Mouse (Mus musculus): ENCODE measurements around the gene Prx. TPM values are rescaled to one million over a fixed set of nuclear protein-coding genes. Genes with fewer than 3 reads are reported as not detected.

Prx gene
- polyA plus RNA-seq, 1 experiment from 2014 or later: 2.5 TPM

- H3K9me3 ChIP-seq (ENCODE audit: control insufficient read depth, low read length): 0 out of 2 replicates have a peak, but pooled peaks cover 4% of the 10 kb centered on the region
- DNase-seq (ENCODE audit: low spot score) (no peak), ATAC-seq (ENCODE audit: low read depth) (no peak)
- H3K4me1 ChIP-seq (ENCODE audit: control insufficient read depth, insufficient read depth, low read length): no peaks in the 10 kb centered on the region
- WGBS: 55% methylated on average over 5 of the region's 5 CpGs
- no peak within 1 kb of the TSS for H3K4me3 ChIP-seq (ENCODE audit: low read depth, low read length)
- H3K27ac ChIP-seq (replicated peaks; ENCODE audit: low read depth, low read length): no peak within 1 kb of the TSS
- H3K36me3 ChIP-seq (ENCODE audit: control insufficient read depth, insufficient read depth, low read length): peaks cover 6% of the 10 kb centered on the region; the same call in 1 of the 2 replicates
- no peaks in the 10 kb centered on the region for H3K27me3 ChIP-seq (replicated peaks; ENCODE audit: control insufficient read depth, insufficient read depth, low read length)
- H3K9ac ChIP-seq (ENCODE audit: low read depth, low read length): no peak within 1 kb of the TSS
- H3K4me2 ChIP-seq (ENCODE audit: low read depth, low read length): no peak within 1 kb of the TSS
These were observed 23.8 kb downstream of the Prx start, which contains the start of gene Hipk4 for GRCm38 (mm10) chr7:27522967-27523366. TSS of gene Hipk4 (plus strand) at chr7:27523267.

GRCm38 (mm10) chr7:27523805-27524204 is 24.7 kb downstream of the Prx start:
- no peaks in the 10 kb centered on the region for H3K4me1 ChIP-seq (ENCODE audit: control insufficient read depth, insufficient read depth, low read length)
- peaks cover 8% of the 10 kb centered on the region; the same call in 1 of the 2 replicates for H3K36me3 ChIP-seq (ENCODE audit: control insufficient read depth, insufficient read depth, low read length)
- H3K27me3 ChIP-seq (replicated peaks; ENCODE audit: control insufficient read depth, insufficient read depth, low read length): no peaks in the 10 kb centered on the region
- 0 out of 2 replicates have a peak, but pooled peaks cover 4% of the 10 kb centered on the region for H3K9me3 ChIP-seq (ENCODE audit: control insufficient read depth, low read length)
- no peak overlapping the region for H3K4me2 ChIP-seq (ENCODE audit: low read depth, low read length)
- 90% methylated on average over 13 of the region's 13 CpGs for WGBS
- no peak overlapping the region for H3K4me3 ChIP-seq (ENCODE audit: low read depth, low read length)
- no peak for DNase-seq (ENCODE audit: low spot score)
- H3K27ac ChIP-seq (replicated peaks; ENCODE audit: low read depth, low read length): no peak overlapping the region
- no peak overlapping the region for H3K9ac ChIP-seq (ENCODE audit: low read depth, low read length)
- ATAC-seq (ENCODE audit: low read depth): no peak

- Histone ChIP-seq H3K9ac (ENCODE audit: low read depth, low read length) (no peak overlapping the region), H3K36me3 (ENCODE audit: control insufficient read depth, insufficient read depth, low read length) (peaks cover 24% of the 10 kb centered on the region; the same call in 1 of the 2 replicates), H3K27ac (replicated peaks; ENCODE audit: low read depth, low read length) (no peak overlapping the region), H3K4me1 (ENCODE audit: control insufficient read depth, insufficient read depth, low read length) (no peaks in the 10 kb centered on the region), H3K27me3 (replicated peaks; ENCODE audit: control insufficient read depth, insufficient read depth, low read length) (no peaks in the 10 kb centered on the region), H3K4me2 (ENCODE audit: low read depth, low read length) (no peak overlapping the region), H3K4me3 (ENCODE audit: low read depth, low read length) (no peak overlapping the region), H3K9me3 (ENCODE audit: control insufficient read depth, low read length) (no peaks in the 10 kb centered on the region)
- DNase-seq (ENCODE audit: low spot score) (peak; percentile 88), ATAC-seq (ENCODE audit: low read depth) (peak; percentile 59; the same call in 1 of the 2 replicates)
- WGBS: 25% methylated on average over 10 of the region's 10 CpGs
These were observed 27.1 kb downstream of the Prx start for GRCm38 (mm10) chr7:27526039-27526827.

- H3K36me3 ChIP-seq (ENCODE audit: control insufficient read depth, insufficient read depth, low read length): peaks cover 47% of the 10 kb centered on the region
- ATAC-seq (ENCODE audit: low read depth): no peak
These were observed 29.9 kb downstream of the Prx start for GRCm38 (mm10) chr7:27529070-27529469.

DNA sequence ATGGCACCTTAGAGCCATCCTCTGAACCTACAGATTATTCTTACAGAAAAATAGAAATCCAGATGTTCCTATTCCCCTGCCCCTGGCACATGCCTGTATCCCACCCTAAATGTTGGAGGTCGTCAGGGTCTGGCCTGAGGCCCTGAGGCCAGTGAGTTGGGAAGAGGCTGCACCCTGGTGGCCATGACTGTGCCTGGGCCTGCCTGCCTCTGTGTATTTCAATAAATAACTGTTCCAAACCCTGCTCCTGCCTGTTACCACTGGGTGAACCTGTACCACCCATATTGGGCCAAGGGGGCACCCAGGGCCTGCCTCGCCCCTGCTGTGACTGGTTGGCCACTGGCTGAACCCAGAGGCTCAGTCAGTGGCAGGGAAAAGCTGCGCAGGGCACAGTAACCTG is 31.8 kb downstream of the Prx start:
- WGBS: 79% methylated on average over 3 of the region's 3 CpGs
- no peaks in the 10 kb centered on the region for H3K9me3 ChIP-seq (ENCODE audit: control insufficient read depth, low read length)
- ATAC-seq (ENCODE audit: low read depth) (no peak), DNase-seq (ENCODE audit: low spot score) (no peak)
- no peak overlapping the region for H3K4me3 ChIP-seq (ENCODE audit: low read depth, low read length)
- no peaks in the 10 kb centered on the region for H3K4me1 ChIP-seq (ENCODE audit: control insufficient read depth, insufficient read depth, low read length)
- H3K27me3 ChIP-seq (replicated peaks; ENCODE audit: control insufficient read depth, insufficient read depth, low read length): no peaks in the 10 kb centered on the region
- H3K27ac ChIP-seq (replicated peaks; ENCODE audit: low read depth, low read length): no peak overlapping the region
- no peak overlapping the region for H3K9ac ChIP-seq (ENCODE audit: low read depth, low read length)
- peaks cover 64% of the 10 kb centered on the region for H3K36me3 ChIP-seq (ENCODE audit: control insufficient read depth, insufficient read depth, low read length)
- H3K4me2 ChIP-seq (ENCODE audit: low read depth, low read length): no peak overlapping the region

More at GRCm38 (mm10) chr7:27529070-27529469, 29.9 kb downstream of the Prx start:
- no peak overlapping the region for H3K4me3 ChIP-seq (ENCODE audit: low read depth, low read length)
- no peak overlapping the region for H3K4me2 ChIP-seq (ENCODE audit: low read depth, low read length)
- H3K9ac ChIP-seq (ENCODE audit: low read depth, low read length): no peak overlapping the region
- DNase-seq (ENCODE audit: low spot score): peak; percentile 8
- no peaks in the 10 kb centered on the region for H3K9me3 ChIP-seq (ENCODE audit: control insufficient read depth, low read length)
- 71% methylated on average over 15 of the region's 21 CpGs for WGBS
- no peaks in the 10 kb centered on the region for H3K27me3 ChIP-seq (replicated peaks; ENCODE audit: control insufficient read depth, insufficient read depth, low read length)
- no peaks in the 10 kb centered on the region for H3K4me1 ChIP-seq (ENCODE audit: control insufficient read depth, insufficient read depth, low read length)
- H3K27ac ChIP-seq (replicated peaks; ENCODE audit: low read depth, low read length): no peak overlapping the region

DNA sequence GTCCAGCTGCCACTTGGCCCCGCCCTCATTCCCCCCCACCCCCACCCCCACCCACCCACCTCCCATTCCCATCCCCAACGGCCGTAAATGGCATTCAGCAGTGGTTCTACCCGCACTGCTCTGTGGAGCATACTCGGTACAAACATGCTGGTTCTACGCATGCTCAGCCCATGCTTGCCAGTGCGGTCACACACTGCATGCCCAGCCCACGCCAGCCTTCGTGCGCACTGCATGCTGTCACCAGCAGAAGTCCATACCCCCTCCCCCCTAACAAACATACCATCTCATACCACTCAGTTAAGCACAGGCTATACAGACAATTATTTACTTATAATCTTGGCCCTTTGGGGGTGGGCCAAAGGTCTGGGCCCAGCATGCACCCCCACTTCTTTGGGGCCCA is 32.6 kb downstream of the Prx start:
- DNase-seq (ENCODE audit: low spot score): no peak
- H3K9me3 ChIP-seq (ENCODE audit: control insufficient read depth, low read length): no peaks in the 10 kb centered on the region

DNA sequence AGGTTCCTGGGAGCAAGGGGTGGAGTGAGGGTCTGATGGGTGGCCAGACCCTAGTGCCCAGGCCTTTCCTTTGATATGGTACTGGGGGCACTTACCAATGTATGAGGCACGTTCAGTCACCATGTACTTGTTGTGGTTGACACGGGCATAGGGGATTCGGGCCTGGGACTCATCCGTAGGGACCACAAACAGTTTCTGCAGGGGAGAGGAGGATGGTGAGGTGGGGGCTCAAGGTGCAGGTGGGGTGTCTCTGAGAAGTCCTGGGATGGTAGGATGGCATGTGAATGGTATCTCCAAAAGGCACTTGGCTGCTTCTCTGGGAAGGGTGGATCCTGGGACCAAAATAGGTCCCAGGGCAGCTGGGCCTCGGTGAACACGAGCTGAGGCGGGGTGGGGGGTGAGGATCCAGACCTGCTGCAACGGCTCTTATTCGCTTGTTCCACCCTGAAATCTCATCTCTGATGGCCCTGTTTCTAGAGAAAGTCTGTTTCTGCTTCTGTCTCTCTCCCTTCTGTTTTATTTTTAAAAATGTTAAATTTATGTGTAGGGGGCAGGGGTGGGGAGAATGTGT is 33.4 kb downstream of the Prx start:
- ATAC-seq (ENCODE audit: low read depth) (no peak), DNase-seq (ENCODE audit: low spot score) (no peak)
- Histone ChIP-seq H3K36me3 (ENCODE audit: control insufficient read depth, insufficient read depth, low read length) (peaks cover 80% of the 10 kb centered on the region), H3K9ac (ENCODE audit: low read depth, low read length) (no peak overlapping the region), H3K27ac (replicated peaks; ENCODE audit: low read depth, low read length) (no peak overlapping the region), H3K27me3 (replicated peaks; ENCODE audit: control insufficient read depth, insufficient read depth, low read length) (no peaks in the 10 kb centered on the region), H3K4me3 (ENCODE audit: low read depth, low read length) (no peak overlapping the region), H3K4me1 (ENCODE audit: control insufficient read depth, insufficient read depth, low read length) (no peaks in the 10 kb centered on the region), H3K4me2 (ENCODE audit: low read depth, low read length) (no peak overlapping the region), H3K9me3 (ENCODE audit: control insufficient read depth, low read length) (no peaks in the 10 kb centered on the region)
- WGBS: 89% methylated on average over 9 of the region's 9 CpGs

More for the DNA sequence above, 32.6 kb downstream of the Prx start:
- Histone ChIP-seq H3K4me2 (ENCODE audit: low read depth, low read length) (no peak overlapping the region), H3K9ac (ENCODE audit: low read depth, low read length) (no peak overlapping the region), H3K27ac (replicated peaks; ENCODE audit: low read depth, low read length) (no peak overlapping the region), H3K4me3 (ENCODE audit: low read depth, low read length) (no peak overlapping the region), H3K27me3 (replicated peaks; ENCODE audit: control insufficient read depth, insufficient read depth, low read length) (no peaks in the 10 kb centered on the region), H3K4me1 (ENCODE audit: control insufficient read depth, insufficient read depth, low read length) (no peaks in the 10 kb centered on the region), H3K36me3 (ENCODE audit: control insufficient read depth, insufficient read depth, low read length) (peaks cover 71% of the 10 kb centered on the region)
- 86% methylated on average over 10 of the region's 10 CpGs for WGBS
- ATAC-seq (ENCODE audit: low read depth): no peak

DNA sequence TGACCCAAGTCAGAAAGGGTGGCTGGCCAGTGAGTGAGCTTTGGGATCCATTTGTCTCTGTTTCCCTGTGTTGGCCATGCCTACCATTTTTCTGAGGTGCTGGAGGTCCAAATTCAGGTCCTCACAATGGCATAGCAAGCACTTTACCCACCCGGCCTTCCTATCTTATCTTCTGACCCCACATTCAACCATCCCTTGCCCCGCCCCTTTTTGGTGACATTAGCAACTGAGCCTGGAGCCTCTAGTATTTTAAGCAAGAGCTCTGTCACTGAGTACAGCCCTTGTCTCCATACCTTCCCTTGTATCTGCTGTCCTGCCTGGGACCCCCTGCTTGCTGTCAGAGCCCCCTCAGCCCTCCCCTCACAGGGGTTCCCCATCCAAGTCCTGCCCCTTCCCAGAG is 36.3 kb downstream of the Prx start:
- no peaks in the 10 kb centered on the region for H3K4me1 ChIP-seq (ENCODE audit: control insufficient read depth, insufficient read depth, low read length)

More for the DNA sequence above, 36.3 kb downstream of the Prx start:
- Histone ChIP-seq H3K27me3 (replicated peaks; ENCODE audit: control insufficient read depth, insufficient read depth, low read length) (no peaks in the 10 kb centered on the region), H3K27ac (replicated peaks; ENCODE audit: low read depth, low read length) (no peak overlapping the region), H3K4me2 (ENCODE audit: low read depth, low read length) (no peak overlapping the region), H3K36me3 (ENCODE audit: control insufficient read depth, insufficient read depth, low read length) (peaks cover 84% of the 10 kb centered on the region), H3K9me3 (ENCODE audit: control insufficient read depth, low read length) (no peaks in the 10 kb centered on the region), H3K9ac (ENCODE audit: low read depth, low read length) (no peak overlapping the region), H3K4me3 (ENCODE audit: low read depth, low read length) (no peak overlapping the region)
- ATAC-seq (ENCODE audit: low read depth) (no peak), DNase-seq (ENCODE audit: low spot score) (no peak)
- WGBS: 83% methylated on average over 2 of the region's 2 CpGs

Data from embryonic facial prominence, embryonic 14.5 days (tissue).